Mouse (Mus musculus) lung, adult 2 months (tissue): ENCODE results near the gene Olfr961.

Experiments used
- CTCF ChIP-seq: fragments of 200-500 bp; IDR thresholded peaks from 2 replicates; pipeline ENCODE4 v1.5.1; 2011; ENCODE audit warnings: mild to moderate bottlenecking, low read length, control low read depth; ENCODE audit not compliant: insufficient read depth
- POLR2A ChIP-seq: fragments of 200-500 bp; IDR thresholded peaks from 2 replicates; pipeline ENCODE4 v1.6.1; 2011; ENCODE audit warnings: low read depth, mild to moderate bottlenecking, control low read depth, low read length, borderline replicate concordance; ENCODE audit errors: extremely low read depth

- TF ChIP-seq CTCF, result no peak
- no peak for TF ChIP-seq POLR2A
Measured at GRCm38 (mm10) chr9:39647382-39647781, 2.5 kb downstream of the Olfr961 start.
